Mouse (Mus musculus) gastrocnemius, postnatal 10 days (tissue): ENCODE results near the gene Fgf13. TPM values are rescaled to one million over a fixed set of nuclear protein-coding genes. Genes with fewer than 3 reads are reported as not detected.

Experiments used
- DNase-seq: peaks from one replicate; pipeline ENCODE4 v3.0.0; 2021; ENCODE audit warnings: mixed read lengths
- microRNA-seq, 2 experiments: library from miRNA; unstranded; fragments of <30 nt; microRNA quantifications; one replicate each; pipeline ENCODE4 v1.2.0; 2021
- total RNA-seq, 2 experiments: library from RNA; stranded (reverse); gene quantifications; 2 replicates each; pipeline ENCODE4 v1.2.3; 2021

Fgf13 gene
- total RNA-seq, 2 experiments from 2014 or later = 48.6 to 53.8 TPM

GRCm38 (mm10) chrX:59186922-59187321 lies 380.9 kb downstream of the Fgf13 start:
- no peak for DNase-seq

GRCm38 (mm10) chrX:59182323-59182722 lies 385.5 kb downstream of the Fgf13 start:
- DNase-seq = no peak

- no peak for DNase-seq
These were observed 388.2 kb downstream of the Fgf13 start for GRCm38 (mm10) chrX:59179627-59180026.

GRCm38 (mm10) chrX:59179081-59179596 lies 388.7 kb downstream of the Fgf13 start:
- peak; percentile 5 for DNase-seq

- DNase-seq = no peak
These were observed 390.2 kb downstream of the Fgf13 start for GRCm38 (mm10) chrX:59177653-59178052.

- no peak for DNase-seq
These were observed 395.7 kb downstream of the Fgf13 start for GRCm38 (mm10) chrX:59172200-59172599.

GRCm38 (mm10) chrX:59166763-59167162 lies 401.1 kb downstream of the Fgf13 start:
- DNase-seq = no peak

GRCm38 (mm10) chrX:59141947-59142346 lies 425.9 kb downstream of the Fgf13 start:
- no peak for DNase-seq

- peak; percentile 7 for DNase-seq
These were observed 432.9 kb downstream of the Fgf13 start for GRCm38 (mm10) chrX:59134928-59135361.

GRCm38 (mm10) chrX:59134166-59134861 lies 433.6 kb downstream of the Fgf13 start:
- peak; percentile 12 for DNase-seq

GRCm38 (mm10) chrX:59133834-59134165 lies 434.1 kb downstream of the Fgf13 start:
- no peak for DNase-seq

GRCm38 (mm10) chrX:59133416-59133815 lies 434.5 kb downstream of the Fgf13 start:
- no peak for DNase-seq

- DNase-seq = no peak
These were observed 441.2 kb downstream of the Fgf13 start for GRCm38 (mm10) chrX:59126637-59127036.

GRCm38 (mm10) chrX:59113187-59113586 lies 454.7 kb downstream of the Fgf13 start:
- DNase-seq = no peak

- DNase-seq = no peak
These were observed 481.9 kb downstream of the Fgf13 start for GRCm38 (mm10) chrX:59085928-59086327.

- DNase-seq = no peak
These were observed 487.4 kb downstream of the Fgf13 start for GRCm38 (mm10) chrX:59080427-59080826.

- DNase-seq = no peak
These were observed 495.8 kb downstream of the Fgf13 start for GRCm38 (mm10) chrX:59072083-59072482.

- DNase-seq = no peak
These were observed 504.7 kb downstream of the Fgf13 start for GRCm38 (mm10) chrX:59063157-59063556.

GRCm38 (mm10) chrX:59034969-59035368 lies 532.9 kb downstream of the Fgf13 start:
- DNase-seq = no peak

Small RNA genes within 50 kb of the gene (microRNA-seq; reads per million reads assigned to microRNA genes)
- 4.0 to 7.0 reads per million in 2 experiments for gene Mir504
